In genomic region chr14:16444859-16445258, GRCm38 (mm10) we compare ENCODE assay signal across 12 mouse cellular contexts.
"Had no signal": no experiment of that assay in that cellular context is flagged by ENCODE, and none has a peak within 500 bp of the region (broad histone marks: within the 10 kb centered on the region; RNA-seq: fewer than 3 reads in every experiment).

No protein-coding gene starts in this region.

- DNase-seq: forebrain, postnatal 0 days; heart, adult 18-20 months; heart, postnatal 14 days; heart, postnatal 36 days; kidney, adult 11 months; kidney, adult 2 months; kidney, adult 9 months; kidney, postnatal 14 days; kidney, postnatal 36 days; layer of hippocampus, adult 9-11 months; layer of hippocampus, postnatal 36 days; left cerebral cortex, postnatal 4 days had no signal
